Mouse (Mus musculus) common myeloid progenitor, adult 5-6 weeks (primary cell): ENCODE results near the gene Rfk. TPM values are rescaled to one million over a fixed set of nuclear protein-coding genes. Genes with fewer than 3 reads are reported as not detected.
A peak's percentile ranks its signal among the peaks of the same experiment; 100 is the strongest.

ENCODE experiments used
- ATAC-seq: replicated peaks from 2 replicates; pipeline ENCODE4 v1.8.0; 2016; ENCODE audit warnings: low read depth, mild to moderate bottlenecking, moderate TSS enrichment, inconsistent platforms; ENCODE audit not compliant: poor library complexity, severe bottlenecking
- total RNA-seq: library from RNA; stranded (forward); fragments of 200-1000, 187-1606 nt; gene quantifications from 2 replicates; pipeline ENCODE4 v1.2.3, GENCODE M21; 2017

Gene Rfk
- total RNA-seq, 1 experiment from 2014 or later, result 30.9 TPM

- ATAC-seq, result no peak
Measured at GRCm38 (mm10) chr19:17436651-17437050, 42.8 kb downstream of the Rfk start.

GRCm38 (mm10) chr19:17439476-17440189 lies 45.8 kb downstream of the Rfk start:
- no peak for ATAC-seq

GRCm38 (mm10) chr19:17443581-17443980 lies 49.7 kb downstream of the Rfk start:
- ATAC-seq, result 0 out of 2 replicates have a peak, but pooled peaks have one; percentile 25

Other genes starting within 250 kb of the Rfk start
- 23.8 and 26.2 TPM in 2 replicates for gene Gcnt1, start 21.2 kb upstream of the Rfk start, total RNA-seq